7 mouse cellular contexts compared by ENCODE assay signal in the genomic region with DNA sequence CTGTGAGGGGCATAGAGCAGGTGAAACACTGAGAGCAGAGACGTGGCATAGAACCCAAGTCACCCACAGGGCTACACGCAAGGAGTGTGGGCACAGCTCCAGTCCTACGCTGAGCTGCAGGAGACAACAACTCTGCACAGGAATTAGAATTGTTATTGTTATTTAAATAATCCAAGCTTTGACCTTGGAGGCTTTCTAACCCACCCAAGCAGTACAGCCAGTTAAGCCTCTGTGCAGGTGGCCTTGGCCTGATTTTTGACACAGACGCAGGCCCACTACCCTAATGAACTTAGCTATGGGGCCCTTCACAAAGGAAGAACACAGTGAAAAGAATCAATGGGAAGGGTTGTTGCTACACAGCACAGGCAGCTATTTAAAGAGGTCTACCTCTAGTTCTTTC.
"Had no signal": no experiment of that assay in that cellular context is flagged by ENCODE, and none has a peak within 500 bp of the region (broad histone marks: within the 10 kb centered on the region; RNA-seq: fewer than 3 reads in every experiment).

No protein-coding gene starts in this region.

- DNase-seq: kidney, postnatal 25 days; layer of hippocampus, adult 9-11 months; liver; lung, adult 18-20 months; lung, postnatal 14 days; thymus, adult 18-20 months; thymus, postnatal 36 days had no signal
